Mouse (Mus musculus) spleen, adult 2 months (tissue): Measurements from ENCODE around the gene 1700020N01Rik.

Experiments used
- CTCF ChIP-seq: fragments of 200-500 bp; IDR thresholded peaks from 2 replicates; pipeline ENCODE4 v1.5.1; 2011; ENCODE audit warnings: mild to moderate bottlenecking, inconsistent platforms; ENCODE audit not compliant: insufficient read depth, insufficient read length, insufficient replicate concordance; ENCODE audit errors: extremely low read depth
- POLR2A ChIP-seq: fragments of 200-500 bp; IDR thresholded peaks from 2 replicates; pipeline ENCODE4 v1.6.1; 2011; ENCODE audit warnings: low read depth, low read length, inconsistent platforms

DNA sequence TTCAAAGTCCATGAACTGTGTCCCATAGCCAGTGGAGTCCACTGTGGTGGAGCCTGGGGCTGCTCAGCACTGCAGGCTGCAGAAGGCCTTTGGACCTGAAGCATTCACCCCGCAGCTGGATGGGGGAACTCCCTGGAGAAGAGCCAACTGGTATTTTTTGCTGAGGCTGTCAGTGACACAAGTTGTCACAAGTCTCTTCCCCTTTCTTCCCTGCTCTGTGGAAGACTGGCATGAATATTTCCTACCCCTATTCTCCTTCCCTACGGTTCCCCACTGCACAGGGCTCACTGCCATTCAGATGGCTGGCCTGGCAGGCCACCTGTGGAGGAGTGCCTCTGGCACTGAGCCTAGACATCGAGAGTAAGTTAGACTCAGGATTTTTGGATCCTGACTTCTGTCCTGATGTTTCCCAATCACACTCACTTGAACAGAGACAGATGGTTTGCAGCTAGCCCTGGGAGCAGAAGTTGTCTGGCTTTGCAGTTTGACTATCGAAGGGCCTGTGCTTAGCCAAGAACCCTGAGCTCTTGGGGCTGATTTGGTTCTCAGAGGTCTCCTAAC, 12.1 kb downstream of the 1700020N01Rik start:
- TF ChIP-seq POLR2A (no peak), CTCF (no peak)
